ENCODE assay signal across 8 mouse cellular contexts in the genomic region with DNA sequence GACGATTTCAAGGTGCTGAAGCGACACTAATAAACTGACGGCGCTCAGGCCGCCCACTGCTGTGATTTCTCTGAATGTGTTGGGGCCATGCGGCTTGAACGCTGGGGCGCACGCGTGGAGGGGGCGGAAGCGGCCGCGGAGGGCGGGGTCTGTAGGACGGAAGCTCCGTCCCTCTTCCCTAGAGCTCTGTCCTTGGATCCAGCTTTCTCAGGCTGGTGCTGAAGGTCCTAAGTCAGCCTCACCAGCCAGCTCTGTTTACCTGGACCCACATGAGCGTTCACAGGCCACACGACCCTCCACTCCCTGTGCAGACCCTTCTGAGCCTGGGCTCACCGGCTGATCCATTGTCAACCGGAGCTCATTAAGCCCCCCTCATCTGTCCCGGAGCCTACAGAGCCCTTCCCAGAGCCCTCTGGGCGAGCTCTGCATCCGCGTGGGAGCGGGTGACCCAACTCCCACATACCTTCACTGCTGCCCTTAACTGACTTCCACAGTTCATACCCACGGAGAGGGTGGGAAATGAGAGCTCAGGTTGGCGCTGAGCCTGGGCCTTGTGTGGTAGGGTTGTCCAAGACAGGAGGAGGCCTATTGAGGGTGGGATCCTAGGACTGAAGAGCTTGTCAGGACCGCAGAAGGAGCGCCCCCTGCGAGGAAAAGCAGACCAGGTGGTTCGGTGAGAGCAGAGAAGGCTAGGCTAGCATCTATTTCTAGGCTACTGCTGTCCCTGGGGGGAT. TPM values are rescaled to one million over a fixed set of nuclear protein-coding genes. Genes with fewer than 3 reads are reported as not detected.
DNase-seq lines count a peak whose midpoint lies in the region; ATAC-seq and TF ChIP-seq lines count a peak whose summit lies in the region.

Tex22 (plus strand) TSS at position 174 of the 734 bp plus-strand sequence.

- peak within 1 kb of the TSS; percentile 73 for H3K9ac ChIP-seq in ES-E14 (ENCODE audit: insufficient read depth, low read depth, low read length, poor library complexity, severe bottlenecking)
- peak within 1 kb of the TSS; percentile 57 for H3K9ac ChIP-seq in lung, embryonic 14.5 days

- no peak for TF ChIP-seq CTCF in lung, embryonic 14.5 days (IDR thresholded peaks at IDR 0.05; ENCODE audit: low read depth)
- no peak for TF ChIP-seq CTCF in olfactory bulb, adult 2 months (IDR thresholded peaks at IDR 0.05; ENCODE audit: insufficient read depth, low read depth, low read length)

- H3K27ac ChIP-seq in ES-E14 (ENCODE audit: insufficient read depth, low read depth, low read length, poor library complexity, severe bottlenecking) = peak within 1 kb of the TSS; percentile 14; the same call in 1 of the 2 replicates
- H3K27ac ChIP-seq in lung, embryonic 14.5 days (ENCODE audit: low read depth) = peak within 1 kb of the TSS; percentile 79
- H3K27ac ChIP-seq in olfactory bulb, adult 2 months (ENCODE audit: insufficient read depth, low read depth, low read length) = peak within 1 kb of the TSS; percentile 91

- H3K9me3 ChIP-seq in ES-E14 (ENCODE audit: control insufficient read depth, insufficient read depth, low read depth, low read length) = no peaks in the 10 kb centered on the region
- H3K9me3 ChIP-seq in lung, embryonic 14.5 days (ENCODE audit: low read depth, low read length) = no peaks in the 10 kb centered on the region

- peak; percentile 60 for TF ChIP-seq POLR2A in olfactory bulb, adult 2 months (IDR thresholded peaks at IDR 0.05; ENCODE audit: insufficient read depth, low read depth, low read length)

- in situ Hi-C loops in ES-E14 (cut with MboI; ENCODE audit: low sequenced_read_pairs in 2 of 2, unreplicated experiment in 2 of 2) = no loop called here

- H3K4me2 ChIP-seq in lung, embryonic 14.5 days = peak within 1 kb of the TSS; percentile 95

- DNase-seq in ES-E14 (ENCODE audit: low read depth, low spot score) = no peak
- peak; percentile 87 for DNase-seq in cerebellum, adult 8-10 months
- peak; percentile 72 for DNase-seq in forelimb bud, embryonic 11.5 days (ENCODE audit: low read depth, low spot score)
- peak; percentile 89 for DNase-seq in heart, postnatal 4 days
- DNase-seq in layer of hippocampus, adult 8-10 months (ENCODE audit: low spot score in 2 of 2) = peak; percentile 84 to 88
- peak; percentile 91 for DNase-seq in lung, embryonic 14.5 days
- DNase-seq in thymus, adult 18-20 months = peak; percentile 70 to 73

- no peaks in the 10 kb centered on the region for H3K27me3 ChIP-seq in lung, embryonic 14.5 days (ENCODE audit: insufficient read depth, low read length)

- H3K4me1 ChIP-seq in ES-E14 (ENCODE audit: control insufficient read depth in 2 of 2, insufficient read depth in 2 of 2, low read length in 2 of 2, poor library complexity in 1 of 2) = peaks cover 0 to 19% of the 10 kb centered on the region in 2 experiments; a peak in 2 of 4 replicates
- peaks cover 11% of the 10 kb centered on the region for H3K4me1 ChIP-seq in lung, embryonic 14.5 days (ENCODE audit: insufficient read depth)
- H3K4me1 ChIP-seq in olfactory bulb, adult 2 months (ENCODE audit: control insufficient read depth, insufficient read depth, low read length) = peaks cover 21% of the 10 kb centered on the region

- peak; percentile 94 for ATAC-seq in lung, embryonic 14.5 days (ENCODE audit: insufficient read depth)

- peak within 1 kb of the TSS; percentile 60 to 77 for H3K4me3 ChIP-seq in ES-E14 (ENCODE audit: insufficient read depth in 1 of 2, low read depth in 1 of 2, low read length in 2 of 2, poor library complexity in 1 of 2, severe bottlenecking in 1 of 2)
- peak within 1 kb of the TSS; percentile 45 for H3K4me3 ChIP-seq in lung, embryonic 14.5 days (ENCODE audit: low read depth, low read length)
- H3K4me3 ChIP-seq in olfactory bulb, adult 2 months (ENCODE audit: insufficient read depth, low read depth, low read length) = peak within 1 kb of the TSS; percentile 57

- H3K36me3 ChIP-seq in ES-E14 (ENCODE audit: control insufficient read depth, insufficient read depth, low read length, poor library complexity, severe bottlenecking) = peaks cover 13% of the 10 kb centered on the region; the same call in 1 of the 2 replicates
- H3K36me3 ChIP-seq in lung, embryonic 14.5 days (ENCODE audit: insufficient read depth) = peaks cover 23% of the 10 kb centered on the region

- 7% methylated on average over 32 of the region's 32 CpGs for WGBS in lung, embryonic 14.5 days
- 1% methylated on average over 32 of the region's 32 CpGs for WGBS in olfactory bulb, adult 2 months

TF ChIP-seq in ES-E14, 5 proteins besides CTCF, POLR2A, EP300 and RAD21:
- no peak for TF ChIP-seq HCFC1 (IDR thresholded peaks at IDR 0.05; ENCODE audit: borderline replicate concordance, insufficient read depth, low read length)
TF ChIP-seq in ES-E14: peak in this region for 0.

RNA-seq across cellular contexts. Expression of gene Tex22, which starts in this region (rescaled TPM):
- total RNA-seq in ES-E14 (2012; rRNA removed) = 0.22 and 0.79 TPM in 2 replicates
- total RNA-seq in heart, postnatal 4 days (2021) = under 1 TPM in 1 of 2 experiments, not detected in 1; 0.29 TPM
- under 1 TPM; 0.34 to 0.87 (median 0.60) TPM for total RNA-seq in layer of hippocampus, adult 8-10 months (2022)
- polyA plus RNA-seq in lung, embryonic 14.5 days (2014; fragmentation: Nextera tagmentation; extraction: Ambion mirVana) = not detected in 2 replicates
- polyA plus RNA-seq in olfactory bulb, adult 2 months (2012; ENCODE audit: insufficient read depth, insufficient read length, low replicate concordance, missing spikeins) = not detected in 2 replicates

Comparison
In these comparisons a context has a peak if more than half of its experiments do, and no peak if none do; other contexts are left out.
1. Peak in DNase-seq in heart, postnatal 4 days; RNA of the gene not detected or under 1 TPM.
2. Peak in DNase-seq in layer of hippocampus, adult 8-10 months; RNA of the gene not detected or under 1 TPM.
3. Peak in DNase-seq, ATAC-seq, H3K4me3 ChIP-seq, H3K27ac ChIP-seq, H3K9ac ChIP-seq and H3K4me2 ChIP-seq in lung, embryonic 14.5 days; RNA of the gene not detected or under 1 TPM.
4. H3K27ac ChIP-seq: peak in every context shown above with its lines; median percentile 91 in olfactory bulb, adult 2 months; 79 in lung, embryonic 14.5 days; 14 in ES-E14.